Mouse (Mus musculus): ENCODE measurements around the gene Thsd4.

- TF ChIP-seq CTCF (IDR thresholded peaks at IDR 0.05): no peak
- no peak for TF ChIP-seq EP300 (IDR thresholded peaks at IDR 0.05)
Measured at GRCm38 (mm10) chr9:60264586-60265325, 257.1 kb downstream of the Thsd4 start.
